Mouse (Mus musculus) adrenal gland, postnatal 14 days (tissue): Measurements from ENCODE around the gene Intu. TPM values are rescaled to one million over a fixed set of nuclear protein-coding genes. Genes with fewer than 3 reads are reported as not detected.

ENCODE experiments used
- microRNA-seq, 2 experiments: library from miRNA; unstranded; fragments of <30 nt; microRNA quantifications; one replicate each; pipeline ENCODE4 v1.2.0; 2021
- total RNA-seq: library from RNA; stranded (reverse); gene quantifications from 2 replicates; pipeline ENCODE4 v1.2.3, GENCODE M21; 2021

Gene Intu
- total RNA-seq, 1 experiment from 2014 or later = 2.7 TPM

Small RNA genes within 50 kb of the gene (microRNA-seq; reads per million reads assigned to microRNA genes)
- gene Gm23810 = 0 reads per million in 2 experiments

Other genes with a start within 250 kb of the Intu start
- gene Slc25a31, start 177.6 kb downstream of the Intu start, total RNA-seq = not detected in 2 replicates
- gene Hspa4l, start 213.2 kb downstream of the Intu start, total RNA-seq = 30.4 and 36.2 TPM in 2 replicates